Mouse (Mus musculus) ZHBTc4 (cell line): ENCODE measurements around the gene Tnfsfm13.

ENCODE experiments used
- DNase-seq: peaks from one replicate; pipeline ENCODE4 v3.0.0-alpha.2; 2011; ENCODE audit warnings: low read depth, low spot score

Gene Tnfsfm13

GRCm38 (mm10) chr11:69655264-69656064 is 40.4 kb downstream of the Tnfsfm13 start, which contains the start of gene Sox15:
Gene Sox15, plus strand, starts transcription at chr11:69655314.
- peak; percentile 93 for DNase-seq

- DNase-seq, result peak; percentile 88
Observed at GRCm38 (mm10) chr11:69654760-69655159, 41.1 kb downstream of the Tnfsfm13 start.

GRCm38 (mm10) chr11:69653399-69653798 is 42.5 kb downstream of the Tnfsfm13 start:
- no peak for DNase-seq

- no peak for DNase-seq
Observed at GRCm38 (mm10) chr11:69645860-69646259, 50.0 kb downstream of the Tnfsfm13 start.

GRCm38 (mm10) chr11:69635471-69635870 is 60.4 kb downstream of the Tnfsfm13 start:
- no peak for DNase-seq

- DNase-seq, result peak; percentile 79
Observed at GRCm38 (mm10) chr11:69633128-69633866, 62.6 kb downstream of the Tnfsfm13 start.
